Mouse (Mus musculus): ENCODE measurements at regions not wholly inside any gene's neighbourhood (a gene's known extent, or its start where the extent isn't known, plus 50 kb on each side); places are given as distances from the start of the nearest gene placed in this dataset.

DNA sequence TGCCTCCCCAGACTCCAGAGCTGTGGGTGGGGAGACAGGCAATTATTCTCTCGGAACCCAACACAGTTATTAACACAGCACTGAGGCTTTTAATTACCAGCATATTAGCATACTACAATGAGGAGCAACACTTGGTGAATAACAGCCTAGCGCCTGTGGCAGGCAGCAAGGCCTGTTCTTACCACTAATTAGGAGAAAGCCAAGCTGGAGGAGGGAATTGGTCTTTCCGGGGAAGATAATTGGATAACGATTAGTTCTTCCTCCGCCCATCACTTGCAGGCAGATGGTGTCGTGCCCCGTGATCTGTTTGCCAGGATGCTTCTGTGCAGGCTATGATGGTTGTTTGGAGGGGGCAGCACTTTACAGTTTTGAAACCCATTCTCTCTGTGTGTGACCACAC is 62.2 kb upstream of the Kcng1 start:
- 64% methylated on average over 7 of the region's 7 CpGs for WGBS
- Histone ChIP-seq H3K9me3 (ENCODE audit: control insufficient read depth) (no peaks in the 10 kb centered on the region), H3K27me3 (replicated peaks; ENCODE audit: control insufficient read depth, insufficient read depth, low read length) (no peaks in the 10 kb centered on the region), H3K4me2 (replicated peaks; ENCODE audit: low read depth) (no peak overlapping the region), H3K4me1 (replicated peaks; ENCODE audit: control insufficient read depth, insufficient read depth, low read length) (no peaks in the 10 kb centered on the region), H3K36me3 (ENCODE audit: control insufficient read depth, insufficient read depth) (no peaks in the 10 kb centered on the region), H3K9ac (ENCODE audit: low read depth, low read length) (no peak overlapping the region), H3K4me3 (ENCODE audit: low read depth, low read length) (no peak overlapping the region), H3K27ac (ENCODE audit: low read depth, low read length) (no peak overlapping the region)
- ATAC-seq, result no peak
- no peak for TF ChIP-seq CTCF (IDR thresholded peaks at IDR 0.05; ENCODE audit: low read depth)

DNA sequence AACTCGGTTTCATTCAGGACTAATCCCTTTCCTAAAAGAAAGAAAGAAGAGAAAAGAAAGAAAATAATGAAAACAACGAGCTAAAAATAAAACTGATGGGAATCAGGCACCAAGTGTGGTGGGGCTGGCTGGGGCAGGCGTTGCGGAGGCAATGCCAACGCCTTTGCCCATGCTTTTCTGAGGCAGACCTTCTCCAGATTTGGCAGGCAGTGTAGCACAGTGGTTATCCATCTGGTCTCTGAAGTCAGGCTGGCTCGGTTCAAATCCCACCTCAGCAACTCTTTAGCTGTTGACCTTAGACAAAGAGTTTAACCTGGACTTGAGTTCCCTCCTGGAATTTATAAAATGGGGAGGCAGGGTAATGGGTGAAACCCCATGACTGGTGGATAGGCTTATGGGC is 57.3 kb upstream of the Kcng1 start:
- Histone ChIP-seq H3K9me3 (ENCODE audit: control insufficient read depth) (no peaks in the 10 kb centered on the region), H3K36me3 (ENCODE audit: control insufficient read depth, insufficient read depth) (no peaks in the 10 kb centered on the region), H3K27me3 (replicated peaks; ENCODE audit: control insufficient read depth, insufficient read depth, low read length) (no peaks in the 10 kb centered on the region), H3K9ac (ENCODE audit: low read depth, low read length) (no peak overlapping the region), H3K4me3 (ENCODE audit: low read depth, low read length) (no peak overlapping the region), H3K27ac (ENCODE audit: low read depth, low read length) (no peak overlapping the region), H3K4me2 (replicated peaks; ENCODE audit: low read depth) (no peak overlapping the region), H3K4me1 (replicated peaks; ENCODE audit: control insufficient read depth, insufficient read depth, low read length) (no peaks in the 10 kb centered on the region)
- no peak for ATAC-seq
- TF ChIP-seq CTCF (IDR thresholded peaks at IDR 0.05; ENCODE audit: low read depth), result no peak
- 80% methylated on average over 6 of the region's 6 CpGs for WGBS

DNA sequence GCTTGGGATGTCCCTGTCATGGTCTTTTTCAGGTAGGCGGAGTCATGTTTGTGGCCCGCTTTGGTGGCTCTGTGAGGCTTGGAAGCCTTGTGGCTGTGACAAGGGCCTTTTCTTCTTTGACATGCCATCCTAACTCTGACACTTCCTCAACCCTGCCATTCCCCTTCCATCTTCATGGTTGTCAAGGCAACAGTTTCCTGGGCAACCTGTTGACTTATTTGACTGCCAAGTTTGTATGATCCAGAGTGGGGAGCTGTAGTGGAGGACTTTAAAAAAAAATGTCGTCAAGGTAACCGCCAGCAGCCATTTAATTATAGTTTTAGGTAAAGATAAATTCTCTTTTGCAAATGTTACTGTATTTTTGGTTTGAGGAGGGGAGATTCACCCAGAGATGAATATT is 56.8 kb upstream of the Kcng1 start:
- Histone ChIP-seq H3K36me3 (ENCODE audit: control insufficient read depth, insufficient read depth) (no peaks in the 10 kb centered on the region), H3K4me2 (replicated peaks; ENCODE audit: low read depth) (no peak overlapping the region), H3K9ac (ENCODE audit: low read depth, low read length) (no peak overlapping the region), H3K4me3 (ENCODE audit: low read depth, low read length) (no peak overlapping the region), H3K27me3 (replicated peaks; ENCODE audit: control insufficient read depth, insufficient read depth, low read length) (no peaks in the 10 kb centered on the region), H3K4me1 (replicated peaks; ENCODE audit: control insufficient read depth, insufficient read depth, low read length) (no peaks in the 10 kb centered on the region), H3K27ac (ENCODE audit: low read depth, low read length) (no peak overlapping the region), H3K9me3 (ENCODE audit: control insufficient read depth) (no peaks in the 10 kb centered on the region)
- TF ChIP-seq CTCF (IDR thresholded peaks at IDR 0.05; ENCODE audit: low read depth), result no peak
- 83% methylated on average over 4 of the region's 4 CpGs for WGBS
- ATAC-seq, result no peak

GRCm38 (mm10) chr2:168337611-168338010 is 56.1 kb upstream of the Kcng1 start:
- 67% methylated on average over 3 of the region's 3 CpGs for WGBS
- no peak for ATAC-seq
- Histone ChIP-seq H3K9me3 (ENCODE audit: control insufficient read depth) (no peaks in the 10 kb centered on the region), H3K4me1 (replicated peaks; ENCODE audit: control insufficient read depth, insufficient read depth, low read length) (no peaks in the 10 kb centered on the region), H3K36me3 (ENCODE audit: control insufficient read depth, insufficient read depth) (no peaks in the 10 kb centered on the region), H3K4me3 (ENCODE audit: low read depth, low read length) (no peak overlapping the region), H3K27me3 (replicated peaks; ENCODE audit: control insufficient read depth, insufficient read depth, low read length) (no peaks in the 10 kb centered on the region), H3K27ac (ENCODE audit: low read depth, low read length) (no peak overlapping the region), H3K4me2 (replicated peaks; ENCODE audit: low read depth) (no peak overlapping the region), H3K9ac (ENCODE audit: low read depth, low read length) (no peak overlapping the region)
- TF ChIP-seq CTCF (IDR thresholded peaks at IDR 0.05; ENCODE audit: low read depth), result no peak

DNA sequence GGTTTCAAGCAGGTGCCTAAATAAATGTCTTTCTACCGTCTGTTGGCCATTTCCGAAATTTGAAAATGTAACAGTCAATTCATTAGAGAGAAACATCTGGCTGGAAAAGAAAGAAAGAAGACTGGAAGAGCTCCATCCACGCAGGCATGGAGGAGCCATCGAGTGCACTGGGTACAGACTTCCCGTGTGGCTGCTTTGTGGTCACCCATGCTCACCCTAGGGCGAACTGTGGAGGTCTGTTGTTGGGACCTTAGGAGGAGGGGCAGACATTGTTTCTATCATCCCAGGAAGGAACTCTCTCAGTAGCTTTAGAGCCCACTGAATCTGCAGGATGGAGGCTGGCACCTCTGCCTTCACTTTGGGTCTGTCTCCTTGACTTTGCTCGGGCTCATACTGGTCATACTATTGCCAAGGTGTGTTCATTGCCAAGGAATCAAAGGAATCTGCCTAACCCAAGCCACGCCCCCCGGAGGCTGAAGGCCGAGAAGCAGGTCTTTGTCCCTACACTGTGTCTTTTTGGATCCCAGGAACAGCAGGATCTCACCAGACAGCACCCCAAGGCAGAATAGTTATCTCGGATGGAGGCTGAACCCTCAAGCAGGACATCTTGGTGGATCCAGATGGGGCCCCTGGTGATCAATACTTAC is 54.3 kb upstream of the Kcng1 start:
- Histone ChIP-seq H3K27ac (ENCODE audit: low read depth, low read length) (no peak overlapping the region), H3K4me3 (ENCODE audit: low read depth, low read length) (no peak overlapping the region), H3K4me1 (replicated peaks; ENCODE audit: control insufficient read depth, insufficient read depth, low read length) (no peaks in the 10 kb centered on the region), H3K9ac (ENCODE audit: low read depth, low read length) (no peak overlapping the region), H3K9me3 (ENCODE audit: control insufficient read depth) (no peaks in the 10 kb centered on the region), H3K4me2 (replicated peaks; ENCODE audit: low read depth) (no peak overlapping the region), H3K27me3 (replicated peaks; ENCODE audit: control insufficient read depth, insufficient read depth, low read length) (no peaks in the 10 kb centered on the region), H3K36me3 (ENCODE audit: control insufficient read depth, insufficient read depth) (no peaks in the 10 kb centered on the region)
- WGBS, result 82% methylated on average over 11 of the region's 11 CpGs
- TF ChIP-seq CTCF (IDR thresholded peaks at IDR 0.05; ENCODE audit: low read depth), result no peak
- no peak for ATAC-seq

- Histone ChIP-seq H3K4me2 (replicated peaks; ENCODE audit: low read depth) (no peak overlapping the region), H3K9me3 (ENCODE audit: control insufficient read depth) (no peaks in the 10 kb centered on the region), H3K27ac (ENCODE audit: low read depth, low read length) (no peak overlapping the region), H3K9ac (ENCODE audit: low read depth, low read length) (no peak overlapping the region), H3K4me1 (replicated peaks; ENCODE audit: control insufficient read depth, insufficient read depth, low read length) (no peaks in the 10 kb centered on the region), H3K27me3 (replicated peaks; ENCODE audit: control insufficient read depth, insufficient read depth, low read length) (no peaks in the 10 kb centered on the region), H3K36me3 (ENCODE audit: control insufficient read depth, insufficient read depth) (no peaks in the 10 kb centered on the region), H3K4me3 (ENCODE audit: low read depth, low read length) (no peak overlapping the region)
- no peak for TF ChIP-seq CTCF (IDR thresholded peaks at IDR 0.05; ENCODE audit: low read depth)
- 25% methylated on average over 9 of the region's 9 CpGs for WGBS
- ATAC-seq, result no peak
These were observed 52.7 kb upstream of the Kcng1 start for GRCm38 (mm10) chr2:168334241-168334588.
